Comparison of ENCODE assay signal across 9 mouse cellular contexts in the genomic region with DNA sequence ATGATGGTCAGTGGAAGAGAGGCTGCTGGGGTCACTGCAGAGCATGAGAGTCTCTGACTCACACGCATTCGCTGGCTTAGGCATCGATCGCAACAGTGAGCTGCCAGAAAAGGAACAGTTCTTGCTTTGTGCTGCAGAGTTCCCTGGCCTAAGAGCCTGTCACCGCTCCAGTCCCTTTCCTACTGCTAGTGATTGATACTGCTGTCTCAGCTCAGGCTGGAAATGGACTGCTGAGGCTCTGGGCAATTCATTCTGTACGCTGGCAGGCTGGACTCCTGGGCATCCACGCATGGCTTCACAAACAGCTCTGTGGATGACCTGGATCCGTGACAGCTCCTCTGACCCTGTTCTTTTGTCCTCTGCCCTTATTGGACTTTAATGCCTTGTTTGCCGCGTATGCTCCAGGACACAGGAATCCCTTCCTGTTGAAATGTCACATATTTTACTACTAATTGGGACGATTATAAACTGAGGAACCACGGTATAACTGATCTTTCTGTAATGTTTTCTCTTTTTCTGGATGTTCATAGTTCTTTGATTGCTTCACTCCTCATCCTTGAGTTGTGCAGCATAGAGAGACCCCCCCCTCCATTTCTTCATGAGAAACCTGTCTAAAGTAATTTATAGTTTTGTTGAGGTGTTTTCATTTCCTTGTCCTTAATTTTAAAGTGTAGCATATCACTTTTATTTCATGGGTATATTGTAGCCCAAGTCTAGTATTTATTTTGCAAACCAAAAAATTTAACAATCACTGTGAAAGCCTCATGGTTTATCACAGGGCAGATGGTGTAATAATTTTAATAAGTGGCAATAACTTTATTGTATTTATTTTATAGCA.
DNase-seq lines count a peak whose midpoint lies in the region; ATAC-seq and TF ChIP-seq lines count a peak whose summit lies in the region.
"Had no signal": no experiment of that assay in that cellular context is flagged by ENCODE, and none has a peak within 500 bp of the region (broad histone marks: within the 10 kb centered on the region; RNA-seq: fewer than 3 reads in every experiment).

No protein-coding gene starts in this region.

- no peak for TF ChIP-seq CTCF in Patski (IDR thresholded peaks at IDR 0.05)

- in situ Hi-C loops in Patski (cut with MboI; ENCODE audit: low pct_unique_long_range_greater_than_20kb), result loop anchor here (10.0 kb wide), 1 partner anchor 651 kb away; no protein-coding TSS in a partner anchor

- intact Hi-C loops in heart, postnatal 36 days (cut with DNase I), result loop anchor here (5.0 kb wide), 1 partner anchor 77 kb away; no protein-coding TSS in a partner anchor

- H3K27me3 ChIP-seq in Patski, result no peaks in the 10 kb centered on the region
- H3K27me3 ChIP-seq: limb, embryonic 13.5 days had no signal

- CTCF ChIA-PET in Patski (lab: Charles Lee), result interaction anchor here (0.7 to 5.9 kb wide), 10 partner anchors 12 to 98 kb away, joined by 3 to 26 read pairs (median 3); no protein-coding TSS in a partner anchor

- POLR2A ChIA-PET in Patski (lab: Charles Lee), result interaction anchor here (0.6 to 3.0 kb wide), 3 partner anchors 9 to 98 kb away, joined by 3 to 16 read pairs (median 3); a partner anchor contains a TSS

- ATAC-seq in Patski, result peak; percentile 91
- ATAC-seq in frontal cortex, adult (ENCODE audit: low TSS enrichment), result peak; percentile 95

- peak; percentile 75 for DNase-seq in Patski (ENCODE audit: low read depth, low spot score)
- DNase-seq in cerebellum, adult 8-10 months, result peak; percentile 76
- DNase-seq in heart, postnatal 36 days, result peak; percentile 68 to 73
- DNase-seq in layer of hippocampus, adult 11-12 months (ENCODE audit: low spot score), result peak; percentile 75
- peak; percentile 60 for DNase-seq in lung, postnatal 10 days
- DNase-seq in retina, postnatal 7 days (ENCODE audit: low read depth, low spot score), result peak; percentile 20
- no peak for DNase-seq in spleen, postnatal 4 days (ENCODE audit: low spot score in 2 of 2)

Comparison
In these comparisons a context has a peak if more than half of its experiments do, and no peak if none do; other contexts are left out.
1. DNase-seq: peak in Patski (single experiment), cerebellum, adult 8-10 months (single experiment), heart, postnatal 36 days (2 of 2), layer of hippocampus, adult 11-12 months (single experiment), lung, postnatal 10 days (single experiment) and retina, postnatal 7 days (single experiment); none in spleen, postnatal 4 days (0 of 2).